Mouse (Mus musculus): Measurements from ENCODE around the gene Mapk8ip3. TPM values are rescaled to one million over a fixed set of nuclear protein-coding genes. Genes with fewer than 3 reads are reported as not detected.
A peak's percentile ranks its signal among the peaks of the same experiment; 100 is the strongest.

The Mapk8ip3 gene
- polyA plus RNA-seq, 1 experiment from 2014 or later: 29.2 TPM

GRCm38 (mm10) chr17:24855838-24856464, 80.8 kb downstream of the Mapk8ip3 start:
- 0 out of 2 replicates have a peak, but pooled peaks cover 3% of the 10 kb centered on the region for H3K36me3 ChIP-seq
- H3K9ac ChIP-seq: no peak overlapping the region
- no peaks in the 10 kb centered on the region for H3K9me3 ChIP-seq
- no peaks in the 10 kb centered on the region for H3K27me3 ChIP-seq (replicated peaks)
- H3K27ac ChIP-seq: no peak overlapping the region
- no peak overlapping the region for H3K4me2 ChIP-seq
- 78% methylated on average over 3 of the region's 3 CpGs for WGBS
- no peak overlapping the region for H3K4me3 ChIP-seq (replicated peaks)
- H3K4me1 ChIP-seq: peaks cover 3% of the 10 kb centered on the region; the same call in 1 of the 2 replicates
- no peak for ATAC-seq (ENCODE audit: insufficient read depth, low FRiP score, low read depth)

GRCm38 (mm10) chr17:24851381-24852125, 85.2 kb downstream of the Mapk8ip3 start:
- H3K9ac ChIP-seq: no peak overlapping the region
- no peak overlapping the region for H3K27ac ChIP-seq
- 75% methylated on average over 10 of the region's 10 CpGs for WGBS

GRCm38 (mm10) chr17:24850773-24851127, 86.0 kb downstream of the Mapk8ip3 start:
- peak overlapping the region; percentile 54 for H3K9ac ChIP-seq
- H3K4me1 ChIP-seq: peaks cover 10% of the 10 kb centered on the region
- 2% methylated on average over 20 of the region's 20 CpGs for WGBS
- no peaks in the 10 kb centered on the region for H3K9me3 ChIP-seq
- no peaks in the 10 kb centered on the region for H3K36me3 ChIP-seq
- H3K4me3 ChIP-seq (replicated peaks): peak overlapping the region; percentile 95
- peak overlapping the region; percentile 96 for H3K4me2 ChIP-seq
- peak overlapping the region; percentile 57; the same call in 1 of the 2 replicates for H3K27ac ChIP-seq
- no peak for ATAC-seq (ENCODE audit: insufficient read depth, low FRiP score, low read depth)
- no peaks in the 10 kb centered on the region for H3K27me3 ChIP-seq (replicated peaks)

More at GRCm38 (mm10) chr17:24851381-24852125, 85.2 kb downstream of the Mapk8ip3 start:
- Histone ChIP-seq H3K27me3 (replicated peaks) (no peaks in the 10 kb centered on the region), H3K36me3 (no peaks in the 10 kb centered on the region), H3K9me3 (no peaks in the 10 kb centered on the region), H3K4me1 (peaks cover 10% of the 10 kb centered on the region), H3K4me3 (replicated peaks) (peak overlapping the region; percentile 95), H3K4me2 (peak overlapping the region; percentile 96)
- ATAC-seq (ENCODE audit: insufficient read depth, low FRiP score, low read depth): no peak

GRCm38 (mm10) chr17:24850065-24850772, 86.6 kb downstream of the Mapk8ip3 start, which contains the start of gene Fahd1:
Gene Fahd1 (minus strand): TSS chr17:24850364.
- H3K27ac ChIP-seq: peak within 1 kb of the TSS; percentile 98
- H3K9me3 ChIP-seq: no peaks in the 10 kb centered on the region
- peaks cover 10% of the 10 kb centered on the region for H3K4me1 ChIP-seq
- peak within 1 kb of the TSS; percentile 54 for H3K9ac ChIP-seq
- ATAC-seq (ENCODE audit: insufficient read depth, low FRiP score, low read depth): peak; percentile 98
- peak within 1 kb of the TSS; percentile 96 for H3K4me2 ChIP-seq
- H3K36me3 ChIP-seq: no peaks in the 10 kb centered on the region
- H3K4me3 ChIP-seq (replicated peaks): peak within 1 kb of the TSS; percentile 95
- WGBS: under 1% methylated on average over 58 of the region's 58 CpGs
- H3K27me3 ChIP-seq (replicated peaks): no peaks in the 10 kb centered on the region

GRCm38 (mm10) chr17:24849733-24850064, 87.1 kb downstream of the Mapk8ip3 start:
- no peaks in the 10 kb centered on the region for H3K27me3 ChIP-seq (replicated peaks)
- under 1% methylated on average over 21 of the region's 21 CpGs for WGBS
- peaks cover 10% of the 10 kb centered on the region for H3K4me1 ChIP-seq
- H3K4me3 ChIP-seq (replicated peaks): peak overlapping the region; percentile 95
- peak overlapping the region; percentile 98 for H3K27ac ChIP-seq
- peak overlapping the region; percentile 34 for H3K9ac ChIP-seq
- no peaks in the 10 kb centered on the region for H3K36me3 ChIP-seq
- no peaks in the 10 kb centered on the region for H3K9me3 ChIP-seq
- peak; percentile 42 for ATAC-seq (ENCODE audit: insufficient read depth, low FRiP score, low read depth)
- peak overlapping the region; percentile 96 for H3K4me2 ChIP-seq

- Histone ChIP-seq H3K27ac (peak overlapping the region; percentile 55; the same call in 1 of the 2 replicates), H3K36me3 (no peaks in the 10 kb centered on the region), H3K9me3 (no peaks in the 10 kb centered on the region), H3K4me2 (peak overlapping the region; percentile 96), H3K9ac (no peak overlapping the region), H3K4me1 (peaks cover 10% of the 10 kb centered on the region), H3K4me3 (replicated peaks) (peak overlapping the region; percentile 22), H3K27me3 (replicated peaks) (no peaks in the 10 kb centered on the region)
- no peak for ATAC-seq (ENCODE audit: insufficient read depth, low FRiP score, low read depth)
These were observed 88.2 kb downstream of the Mapk8ip3 start for GRCm38 (mm10) chr17:24848600-24849031.

- peaks cover 10% of the 10 kb centered on the region for H3K4me1 ChIP-seq
- ATAC-seq (ENCODE audit: insufficient read depth, low FRiP score, low read depth): no peak
- WGBS: 89% methylated on average over 1 of the region's 1 CpGs
- no peak overlapping the region for H3K4me3 ChIP-seq (replicated peaks)
- H3K36me3 ChIP-seq: no peaks in the 10 kb centered on the region
- H3K4me2 ChIP-seq: no peak overlapping the region
- no peaks in the 10 kb centered on the region for H3K27me3 ChIP-seq (replicated peaks)
- H3K9me3 ChIP-seq: no peaks in the 10 kb centered on the region
- H3K27ac ChIP-seq: no peak overlapping the region
- H3K9ac ChIP-seq: no peak overlapping the region
These were observed 89.4 kb downstream of the Mapk8ip3 start for GRCm38 (mm10) chr17:24847386-24847785.

- Histone ChIP-seq H3K4me1 (peaks cover 5% of the 10 kb centered on the region), H3K4me2 (no peak overlapping the region), H3K36me3 (no peaks in the 10 kb centered on the region), H3K9me3 (no peaks in the 10 kb centered on the region), H3K27ac (no peak overlapping the region), H3K27me3 (replicated peaks) (no peaks in the 10 kb centered on the region), H3K9ac (no peak overlapping the region), H3K4me3 (replicated peaks) (no peak overlapping the region)
- whole genome bisulfite sequencing: 53% methylated on average over 9 of the region's 9 CpGs
- ATAC-seq (ENCODE audit: insufficient read depth, low FRiP score, low read depth): no peak
These were observed 92.3 kb downstream of the Mapk8ip3 start for GRCm38 (mm10) chr17:24844525-24844924.

GRCm38 (mm10) chr17:24842631-24843030, 94.1 kb downstream of the Mapk8ip3 start:
- H3K27me3 ChIP-seq (replicated peaks): no peaks in the 10 kb centered on the region
- no peak overlapping the region for H3K9ac ChIP-seq
- no peak overlapping the region for H3K27ac ChIP-seq
- no peaks in the 10 kb centered on the region for H3K4me1 ChIP-seq
- H3K4me2 ChIP-seq: no peak overlapping the region
- H3K9me3 ChIP-seq: no peaks in the 10 kb centered on the region
- H3K36me3 ChIP-seq: no peaks in the 10 kb centered on the region
- no peak overlapping the region for H3K4me3 ChIP-seq (replicated peaks)
- 51% methylated on average over 2 of the region's 2 CpGs for WGBS
- ATAC-seq (ENCODE audit: insufficient read depth, low FRiP score, low read depth): no peak

Other genes with a start within 250 kb of the Mapk8ip3 start
- gene Syngr3, start 247.0 kb downstream of the Mapk8ip3 start, polyA plus RNA-seq (2015; fragmentation: Nextera tagmentation; extraction: Ambion mirVana): 6.3 and 6.9 TPM in 2 replicates
- gene Gfer, start 240.8 kb downstream of the Mapk8ip3 start, polyA plus RNA-seq (2015; fragmentation: Nextera tagmentation; extraction: Ambion mirVana): 40.9 and 44.1 TPM in 2 replicates
- 3.2 and 3.5 TPM in 2 replicates for gene Noxo1, start 240.7 kb downstream of the Mapk8ip3 start, polyA plus RNA-seq (2015; fragmentation: Nextera tagmentation; extraction: Ambion mirVana)
- 64.4 and 68.0 TPM in 2 replicates for gene Tbl3, start 229.3 kb downstream of the Mapk8ip3 start, polyA plus RNA-seq (2015; fragmentation: Nextera tagmentation; extraction: Ambion mirVana)
- gene Rnf151, start 218.9 kb downstream of the Mapk8ip3 start, polyA plus RNA-seq (2015; fragmentation: Nextera tagmentation; extraction: Ambion mirVana): 0.19 TPM in 1 of 2 replicates, not detected in the other
- gene Rps2, start 218.9 kb downstream of the Mapk8ip3 start, polyA plus RNA-seq (2015; fragmentation: Nextera tagmentation; extraction: Ambion mirVana): 1,497 and 1,515 TPM in 2 replicates
- 238 and 259 TPM in 2 replicates for gene Ndufb10, start 212.5 kb downstream of the Mapk8ip3 start, polyA plus RNA-seq (2015; fragmentation: Nextera tagmentation; extraction: Ambion mirVana)
- gene Rpl3l, start 209.2 kb downstream of the Mapk8ip3 start, polyA plus RNA-seq (2015; fragmentation: Nextera tagmentation; extraction: Ambion mirVana): 0.15 TPM in 1 of 2 replicates, not detected in the other
- 37.0 and 41.4 TPM in 2 replicates for gene Msrb1, start 200.3 kb downstream of the Mapk8ip3 start, polyA plus RNA-seq (2015; fragmentation: Nextera tagmentation; extraction: Ambion mirVana)
- 1.1 and 1.5 TPM in 2 replicates for gene Hs3st6, start 184.0 kb downstream of the Mapk8ip3 start, polyA plus RNA-seq (2015; fragmentation: Nextera tagmentation; extraction: Ambion mirVana)
- 0.08 TPM in 1 of 2 replicates, not detected in the other for gene Meiob, start 132.7 kb downstream of the Mapk8ip3 start, polyA plus RNA-seq (2015; fragmentation: Nextera tagmentation; extraction: Ambion mirVana)
- gene Hagh, start 96.8 kb downstream of the Mapk8ip3 start, polyA plus RNA-seq (2015; fragmentation: Nextera tagmentation; extraction: Ambion mirVana): 49.1 and 49.3 TPM in 2 replicates
- 34.5 and 35.4 TPM in 2 replicates for gene Fahd1, start 86.6 kb downstream of the Mapk8ip3 start, polyA plus RNA-seq (2015; fragmentation: Nextera tagmentation; extraction: Ambion mirVana)
- 3.9 and 4.0 TPM in 2 replicates for gene Igfals, start 71.0 kb downstream of the Mapk8ip3 start, polyA plus RNA-seq (2015; fragmentation: Nextera tagmentation; extraction: Ambion mirVana)
- gene Nubp2, start 50.6 kb downstream of the Mapk8ip3 start, polyA plus RNA-seq (2015; fragmentation: Nextera tagmentation; extraction: Ambion mirVana): 49.0 and 49.6 TPM in 2 replicates
- 32.1 and 32.5 TPM in 2 replicates for gene Spsb3, start 50.3 kb downstream of the Mapk8ip3 start, polyA plus RNA-seq (2015; fragmentation: Nextera tagmentation; extraction: Ambion mirVana)
- 26.3 and 29.3 TPM in 2 replicates for gene Eme2, start 41.9 kb downstream of the Mapk8ip3 start, polyA plus RNA-seq (2015; fragmentation: Nextera tagmentation; extraction: Ambion mirVana)
- gene Mrps34, start 41.9 kb downstream of the Mapk8ip3 start, polyA plus RNA-seq (2015; fragmentation: Nextera tagmentation; extraction: Ambion mirVana): 102 and 112 TPM in 2 replicates
- 77.5 and 79.8 TPM in 2 replicates for gene Nme3, start 40.5 kb downstream of the Mapk8ip3 start, polyA plus RNA-seq (2015; fragmentation: Nextera tagmentation; extraction: Ambion mirVana)
- 183 and 204 TPM in 2 replicates for gene Jpt2, start 23.7 kb upstream of the Mapk8ip3 start, polyA plus RNA-seq (2015; fragmentation: Nextera tagmentation; extraction: Ambion mirVana)
- 7.1 and 7.6 TPM in 2 replicates for gene Cramp1l, start 78.8 kb upstream of the Mapk8ip3 start, polyA plus RNA-seq (2015; fragmentation: Nextera tagmentation; extraction: Ambion mirVana)
- gene Ift140, start 79.1 kb upstream of the Mapk8ip3 start, polyA plus RNA-seq (2015; fragmentation: Nextera tagmentation; extraction: Ambion mirVana): 18.9 and 21.6 TPM in 2 replicates
- gene Tmem204, start 146.6 kb upstream of the Mapk8ip3 start, polyA plus RNA-seq (2015; fragmentation: Nextera tagmentation; extraction: Ambion mirVana): 23.5 and 23.7 TPM in 2 replicates
- gene Telo2, start 179.0 kb upstream of the Mapk8ip3 start, polyA plus RNA-seq (2015; fragmentation: Nextera tagmentation; extraction: Ambion mirVana): 38.6 and 40.2 TPM in 2 replicates
- gene Ptx4, start 183.8 kb upstream of the Mapk8ip3 start, polyA plus RNA-seq (2015; fragmentation: Nextera tagmentation; extraction: Ambion mirVana): 0.12 and 0.36 TPM in 2 replicates
- 18.1 and 21.1 TPM in 2 replicates for gene Clcn7, start 196.4 kb upstream of the Mapk8ip3 start, polyA plus RNA-seq (2015; fragmentation: Nextera tagmentation; extraction: Ambion mirVana)
- gene Ccdc154, start 225.5 kb upstream of the Mapk8ip3 start, polyA plus RNA-seq (2015; fragmentation: Nextera tagmentation; extraction: Ambion mirVana): 0.46 and 0.62 TPM in 2 replicates
- 4.3 and 8.4 TPM in 2 replicates for gene Gm38655, start 238.5 kb upstream of the Mapk8ip3 start, polyA plus RNA-seq (2015; fragmentation: Nextera tagmentation; extraction: Ambion mirVana)
- gene BC003965, start 247.6 kb upstream of the Mapk8ip3 start, polyA plus RNA-seq (2015; fragmentation: Nextera tagmentation; extraction: Ambion mirVana): 34.1 and 35.5 TPM in 2 replicates

Measured in stomach, embryonic 15.5 days (tissue).